Mouse (Mus musculus) ES-E14 (cell line): ENCODE measurements around the gene Rdh7. TPM values are rescaled to one million over a fixed set of nuclear protein-coding genes. Genes with fewer than 3 reads are reported as not detected.

ENCODE experiments used
- DNase-seq: peaks from one replicate; pipeline ENCODE4 v3.0.0-alpha.2; 2013; ENCODE audit warnings: low read depth, low spot score
- H3K27ac ChIP-seq: 2 replicates; pipeline ENCODE4 v1.5.1; 2012; ENCODE audit warnings: low read depth, mild to moderate bottlenecking, low read length, moderate library complexity, mixed read lengths; ENCODE audit not compliant: poor library complexity, insufficient read depth, severe bottlenecking
- H3K36me3 ChIP-seq: 2 replicates; pipeline ENCODE4 v1.6.1; 2012; ENCODE audit warnings: mild to moderate bottlenecking, low read length, moderate library complexity, mixed read lengths; ENCODE audit not compliant: control insufficient read depth, poor library complexity, insufficient read depth, severe bottlenecking
- H3K4me1 ChIP-seq, 2 experiments: fragments of 150-350 bp in 1 of 2; sonication (generic) in 1 of 2; 2 replicates each; pipeline ENCODE4 v1.6.1; 2012; ENCODE audit warnings: low read length in 2 of 2, mild to moderate bottlenecking in 1 of 2, mixed read lengths in 1 of 2; ENCODE audit not compliant: control insufficient read depth in 2 of 2, insufficient read depth in 2 of 2, poor library complexity in 1 of 2
- H3K4me3 ChIP-seq, 2 experiments: fragments of 150-350 bp in 1 of 2; sonication (generic) in 1 of 2; 2 replicates each; pipeline ENCODE4 v1.5.1; 2012; ENCODE audit warnings: low read length in 2 of 2, low read depth in 1 of 2, mild to moderate bottlenecking in 1 of 2, mixed read lengths in 1 of 2; ENCODE audit not compliant: insufficient read depth in 1 of 2, poor library complexity in 1 of 2, severe bottlenecking in 1 of 2
- H3K9ac ChIP-seq: 2 replicates; pipeline ENCODE4 v1.6.1; 2012; ENCODE audit warnings: low read depth, mild to moderate bottlenecking, low read length, mixed read lengths; ENCODE audit not compliant: poor library complexity, insufficient read depth, severe bottlenecking
- H3K9me3 ChIP-seq: fragments of 150-350 bp; sonication (generic); 2 replicates; pipeline ENCODE4 v1.6.1; 2012; ENCODE audit warnings: low read depth, mild to moderate bottlenecking, low read length; ENCODE audit not compliant: control insufficient read depth, insufficient read depth
- CHD2 ChIP-seq: IDR thresholded peaks from 2 replicates; pipeline ENCODE4 v1.6.1; 2014; ENCODE audit warnings: mild to moderate bottlenecking, low read depth, low read length, inconsistent platforms
- HCFC1 ChIP-seq: IDR thresholded peaks from 2 replicates; pipeline ENCODE4 v1.6.1; 2012; ENCODE audit warnings: low read length, inconsistent platforms, borderline replicate concordance; ENCODE audit not compliant: insufficient read depth
- MAFK ChIP-seq: IDR thresholded peaks from 2 replicates; pipeline ENCODE4 v1.6.1; 2014; ENCODE audit warnings: mild to moderate bottlenecking, low read depth, low read length, inconsistent platforms; ENCODE audit not compliant: insufficient read depth
- ZC3H11A ChIP-seq: IDR thresholded peaks from 2 replicates; pipeline ENCODE4 v1.6.1; 2012; ENCODE audit warnings: low read depth, mild to moderate bottlenecking, inconsistent platforms, low read length, borderline replicate concordance
- ZNF384 ChIP-seq: IDR thresholded peaks from 2 replicates; pipeline ENCODE4 v1.6.1; 2012; ENCODE audit warnings: low read depth, low read length, inconsistent platforms
- in situ Hi-C, 2 experiments: fragments of 600-800 bp; cut with MboI; formaldehyde crosslinking; loops; one replicate each; pipeline ENCODE4 v1.15.1; 2025; ENCODE audit warnings: low sequenced_read_pairs in 2 of 2, inconsistent platforms in 1 of 2; ENCODE audit not compliant: unreplicated experiment in 2 of 2
- total RNA-seq: library from RNA; depleted of rRNA; stranded (reverse); fragments of 300-350 nt; gene quantifications from 2 replicates; pipeline ENCODE4 v1.2.3, GENCODE M21; 2012

The Rdh7 gene
- total RNA-seq, 1 experiment: not detected

DNA sequence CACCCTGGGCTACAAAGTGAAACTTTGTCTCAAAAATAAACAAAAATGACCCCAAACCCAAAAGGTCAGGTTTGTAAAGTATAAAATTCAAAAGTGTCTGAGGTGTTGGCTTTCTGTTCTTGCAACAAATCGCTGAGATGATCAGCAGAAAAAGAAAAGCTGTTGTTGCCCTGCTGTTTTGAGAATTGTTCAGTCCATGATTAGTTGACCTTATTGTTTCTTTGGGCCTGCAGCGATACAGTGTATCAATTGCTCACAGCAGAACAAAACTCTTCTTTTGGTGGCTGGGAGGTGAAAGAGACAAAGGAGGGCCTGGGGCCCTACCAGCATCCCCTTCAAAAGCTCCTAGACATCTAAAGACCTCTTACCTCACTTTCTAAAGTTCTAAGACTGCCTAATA is 17.5 kb upstream of the Rdh7 start:
- no peaks in the 10 kb centered on the region for H3K9me3 ChIP-seq
- H3K9ac ChIP-seq: no peak overlapping the region
- no peak for DNase-seq
- in situ Hi-C loops: no loop called here
- no peaks in the 10 kb centered on the region for H3K36me3 ChIP-seq
- TF ChIP-seq ZC3H11A (no peak), HCFC1 (no peak), ZNF384 (no peak)
- peaks cover 16 to 28% of the 10 kb centered on the region in 2 experiments for H3K4me1 ChIP-seq
- no peak overlapping the region; the same call in 1 of the 2 replicates for H3K27ac ChIP-seq
- no peak overlapping the region for H3K4me3 ChIP-seq

DNA sequence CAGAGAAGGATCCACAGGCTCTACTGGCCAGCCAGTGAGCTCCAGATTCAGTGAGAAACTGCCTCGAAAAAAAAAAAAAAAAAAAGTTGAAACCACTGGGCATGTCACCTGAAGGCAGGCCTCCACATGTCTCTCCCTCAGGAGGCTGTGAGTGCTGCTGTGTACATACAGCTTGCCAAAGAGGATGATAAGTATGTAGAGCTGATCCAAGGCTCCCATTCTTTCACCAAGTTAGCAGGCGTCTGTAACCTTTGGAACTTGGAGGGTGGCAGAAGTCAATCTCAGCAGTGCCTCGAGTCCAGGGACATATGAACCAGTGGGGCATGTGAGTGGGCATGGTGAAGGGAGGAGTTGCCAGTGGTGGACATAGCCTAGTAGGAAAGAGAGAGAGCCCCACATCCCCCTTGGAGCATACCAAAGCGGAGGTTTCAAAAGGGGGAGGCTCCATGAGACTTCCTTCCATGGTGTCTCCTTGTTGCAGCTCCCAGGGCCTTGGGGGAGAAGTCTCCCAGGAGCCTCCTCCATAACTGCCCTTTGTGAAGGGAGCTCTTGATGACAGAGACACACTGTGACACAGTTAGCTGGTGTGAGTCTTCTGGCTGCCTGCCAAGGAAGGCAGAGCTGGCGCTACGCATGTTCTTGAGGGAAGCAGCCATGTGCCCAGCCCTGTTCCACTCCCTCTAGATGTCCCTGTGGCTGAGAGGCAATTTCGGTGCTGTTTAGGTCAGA is 16.3 kb upstream of the Rdh7 start:
- in situ Hi-C loops: no loop called here
- H3K27ac ChIP-seq: no peak overlapping the region

DNA sequence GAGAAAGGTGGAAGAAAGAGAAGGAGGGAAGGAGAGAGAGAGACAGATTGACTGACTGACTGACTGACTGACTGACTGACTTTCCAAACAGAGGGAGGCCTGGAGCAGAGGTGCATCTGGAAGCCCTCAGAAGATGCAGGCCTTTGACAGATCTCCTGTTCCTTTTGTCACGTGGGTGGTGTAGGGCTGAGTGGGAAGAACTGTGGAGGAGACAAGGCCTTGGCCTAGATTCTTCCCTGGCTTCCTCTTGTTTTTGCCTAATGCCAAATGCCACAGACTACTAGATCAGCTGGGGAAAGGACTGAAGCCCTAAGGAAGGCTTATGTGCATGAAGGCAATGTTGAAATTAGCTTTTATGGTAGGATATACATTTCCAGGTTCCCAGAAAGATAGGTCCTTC is 14.5 kb upstream of the Rdh7 start:
- Histone ChIP-seq H3K4me3 (no peak overlapping the region), H3K4me1 (peaks cover 13 to 22% of the 10 kb centered on the region in 2 experiments), H3K9ac (no peak overlapping the region), H3K27ac (no peak overlapping the region), H3K9me3 (no peaks in the 10 kb centered on the region), H3K36me3 (no peaks in the 10 kb centered on the region)
- in situ Hi-C loops: no loop called here
- TF ChIP-seq HCFC1 (no peak), CHD2 (no peak), MAFK (no peak), ZNF384 (no peak), ZC3H11A (no peak)
- no peak for DNase-seq

More for the DNA sequence above, 16.3 kb upstream of the Rdh7 start:
- H3K36me3 ChIP-seq: no peaks in the 10 kb centered on the region
- H3K4me1 ChIP-seq: peaks cover 16 to 28% of the 10 kb centered on the region in 2 experiments
- no peak overlapping the region; the same call in 1 of the 2 replicates for H3K9ac ChIP-seq
- H3K4me3 ChIP-seq: no peak overlapping the region
- no peaks in the 10 kb centered on the region for H3K9me3 ChIP-seq
- DNase-seq: no peak
- TF ChIP-seq ZNF384 (no peak), CHD2 (no peak), HCFC1 (no peak), MAFK (no peak), ZC3H11A (no peak)

DNA sequence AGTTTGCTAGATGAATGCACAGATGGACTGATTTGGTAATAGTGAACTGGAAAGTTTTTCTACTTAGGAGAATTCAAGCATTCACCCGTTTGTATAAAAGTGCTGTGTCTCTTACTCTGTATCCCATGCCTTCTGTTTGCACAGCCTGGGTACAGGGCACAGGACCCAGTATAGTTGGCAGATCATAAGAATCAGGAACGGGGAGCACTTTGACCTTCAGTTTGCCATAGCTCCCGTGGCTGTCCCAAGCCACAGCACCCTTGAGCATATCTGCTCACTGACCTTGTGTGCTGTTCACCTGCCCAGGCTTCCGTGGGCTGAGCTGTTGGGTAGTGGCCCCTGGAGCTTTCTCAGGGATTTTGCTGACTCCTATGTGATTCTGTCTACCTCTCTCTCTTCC is 13.1 kb upstream of the Rdh7 start:
- no peak for DNase-seq
- in situ Hi-C loops: no loop called here
- TF ChIP-seq MAFK: no peak
- Histone ChIP-seq H3K27ac (no peak overlapping the region), H3K36me3 (no peaks in the 10 kb centered on the region), H3K9ac (no peak overlapping the region), H3K4me1 (peaks cover 19 to 29% of the 10 kb centered on the region in 2 experiments; a peak in 3 of 4 replicates), H3K4me3 (no peak overlapping the region), H3K9me3 (no peaks in the 10 kb centered on the region)

DNA sequence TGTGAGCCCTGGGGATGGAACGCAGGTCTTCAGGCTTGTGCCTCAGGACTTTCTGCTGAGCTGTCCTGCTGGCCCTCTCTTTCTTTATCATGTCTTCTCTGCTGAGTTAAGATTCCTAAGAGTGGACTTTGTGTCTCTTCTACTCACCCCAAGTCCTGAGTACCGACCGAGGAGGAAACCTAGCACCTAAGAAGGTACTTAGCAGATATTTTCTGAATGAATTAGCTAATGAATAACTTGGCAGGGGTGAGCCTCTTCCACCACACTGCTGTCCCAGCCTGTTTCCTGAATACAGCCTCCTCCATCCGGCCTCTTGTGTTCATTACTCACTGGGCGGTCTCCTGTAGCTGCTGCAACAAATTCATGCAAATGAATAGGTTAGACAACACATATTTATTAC is 11.2 kb upstream of the Rdh7 start:
- in situ Hi-C loops: no loop called here
- H3K9me3 ChIP-seq: no peaks in the 10 kb centered on the region
- no peak overlapping the region for H3K27ac ChIP-seq
- peaks cover 13 to 23% of the 10 kb centered on the region in 2 experiments; a peak in 3 of 4 replicates for H3K4me1 ChIP-seq
- no peak for TF ChIP-seq ZNF384
- TF ChIP-seq HCFC1: no peak
- TF ChIP-seq CHD2: no peak
- TF ChIP-seq MAFK: no peak
- no peak for TF ChIP-seq ZC3H11A
- no peaks in the 10 kb centered on the region for H3K36me3 ChIP-seq
- H3K9ac ChIP-seq: no peak overlapping the region
- no peak overlapping the region for H3K4me3 ChIP-seq
- DNase-seq: no peak
